26 mouse cellular contexts compared by ENCODE assay signal in the genomic region with DNA sequence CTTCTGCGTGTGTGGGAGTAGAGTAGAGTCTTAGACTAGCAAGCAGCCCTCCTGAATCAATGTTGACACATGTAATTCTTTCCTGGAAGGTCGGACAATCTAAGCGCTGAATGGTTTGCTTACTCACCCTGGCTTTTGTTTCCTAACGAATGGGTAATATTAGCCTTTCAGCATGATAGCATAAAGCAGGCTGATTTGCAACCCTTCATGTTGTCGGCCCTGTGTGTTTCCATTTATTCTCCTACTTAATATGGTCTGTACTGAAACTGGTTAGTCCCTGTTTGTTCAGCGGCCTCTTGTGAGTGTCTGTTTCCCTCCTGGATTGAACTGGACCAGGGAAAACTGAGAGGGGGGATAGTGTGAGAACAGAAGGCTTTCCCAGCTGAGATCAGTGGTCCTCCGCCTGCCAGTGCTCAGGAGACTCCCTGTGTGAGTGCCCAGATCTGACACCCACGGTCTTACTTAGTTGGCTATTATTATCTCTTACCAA.
DNase-seq lines count a peak whose midpoint lies in the region; ATAC-seq and TF ChIP-seq lines count a peak whose summit lies in the region.
"Had no signal": no experiment of that assay in that cellular context is flagged by ENCODE, and none has a peak within 500 bp of the region (broad histone marks: within the 10 kb centered on the region; RNA-seq: fewer than 3 reads in every experiment).

No protein-coding gene starts in this region.

- peak; percentile 21 for DNase-seq in kidney, postnatal 0 days (ENCODE audit: low spot score)
- no peak for DNase-seq in kidney, postnatal 14 days
- no peak for DNase-seq in midbrain, embryonic 14.5 days
- DNase-seq in midbrain, postnatal 0 days (ENCODE audit: low spot score) = no peak
- DNase-seq in forebrain, postnatal 0 days = no peak
- DNase-seq in layer of hippocampus, adult 9-10 months (ENCODE audit: low spot score) = no peak
- DNase-seq: adrenal gland, adult 8-10 months; cerebellum, adult 18-20 months; cerebellum, postnatal 14 days; gastrocnemius, adult 2 months; kidney, postnatal 4 days; layer of hippocampus, adult 9-11 months; liver, embryonic 13.5 days; spleen, adult 18-20 months; thymus, adult 2 months had no signal

- no peaks in the 10 kb centered on the region for H3K36me3 ChIP-seq in kidney, postnatal 0 days (ENCODE audit: insufficient read depth, low read length)
- H3K36me3 ChIP-seq in midbrain, embryonic 14.5 days (ENCODE audit: control insufficient read depth, insufficient read depth, low read length) = no peaks in the 10 kb centered on the region
- no peaks in the 10 kb centered on the region for H3K36me3 ChIP-seq in midbrain, postnatal 0 days (ENCODE audit: insufficient read depth, low read length)
- H3K36me3 ChIP-seq in forebrain, postnatal 0 days (ENCODE audit: insufficient read depth) = no peaks in the 10 kb centered on the region
- no peaks in the 10 kb centered on the region for H3K36me3 ChIP-seq in neural tube, embryonic 15.5 days
- H3K36me3 ChIP-seq: embryonic facial prominence, embryonic 13.5 days; G1E; hindbrain, embryonic 12.5 days; limb, embryonic 13.5 days; liver, embryonic 13.5 days; lung, embryonic 15.5 days had no signal

- no peaks in the 10 kb centered on the region for H3K4me1 ChIP-seq in kidney, postnatal 0 days (replicated peaks; ENCODE audit: insufficient read depth, low read length)
- H3K4me1 ChIP-seq in midbrain, embryonic 14.5 days (ENCODE audit: control insufficient read depth, insufficient read depth, low read length) = no peaks in the 10 kb centered on the region
- no peaks in the 10 kb centered on the region for H3K4me1 ChIP-seq in midbrain, postnatal 0 days (ENCODE audit: insufficient read depth, low read length)
- no peaks in the 10 kb centered on the region for H3K4me1 ChIP-seq in forebrain, postnatal 0 days (ENCODE audit: insufficient read depth)
- H3K4me1 ChIP-seq in neural tube, embryonic 15.5 days = no peaks in the 10 kb centered on the region
- H3K4me1 ChIP-seq: hindbrain, embryonic 12.5 days; limb, embryonic 13.5 days; liver, embryonic 13.5 days; lung, embryonic 15.5 days had no signal

- 35% methylated on average over 8 of the region's 8 CpGs for WGBS in kidney, postnatal 0 days
- 64% methylated on average over 8 of the region's 8 CpGs for WGBS in midbrain, embryonic 14.5 days
- 70% methylated on average over 8 of the region's 8 CpGs for WGBS in midbrain, postnatal 0 days
- WGBS in forebrain, postnatal 0 days = 30% methylated on average over 8 of the region's 8 CpGs
- 52% methylated on average over 8 of the region's 8 CpGs for WGBS in neural tube, embryonic 15.5 days

- H3K27me3 ChIP-seq in kidney, postnatal 0 days (ENCODE audit: insufficient read depth, low read length) = no peaks in the 10 kb centered on the region
- H3K27me3 ChIP-seq in midbrain, embryonic 14.5 days (ENCODE audit: control insufficient read depth, insufficient read depth, low read length) = no peaks in the 10 kb centered on the region
- H3K27me3 ChIP-seq in midbrain, postnatal 0 days (ENCODE audit: insufficient read depth, low read length) = no peaks in the 10 kb centered on the region
- H3K27me3 ChIP-seq in forebrain, postnatal 0 days (ENCODE audit: insufficient read depth, low read length) = no peaks in the 10 kb centered on the region
- H3K27me3 ChIP-seq in neural tube, embryonic 15.5 days (replicated peaks) = no peaks in the 10 kb centered on the region
- H3K27me3 ChIP-seq: CH12.LX; embryonic facial prominence, embryonic 13.5 days; hindbrain, embryonic 12.5 days; limb, embryonic 13.5 days; liver, embryonic 13.5 days; lung, embryonic 15.5 days had no signal

- H3K9me3 ChIP-seq in kidney, postnatal 0 days (replicated peaks; ENCODE audit: low read length) = no peaks in the 10 kb centered on the region
- no peaks in the 10 kb centered on the region for H3K9me3 ChIP-seq in midbrain, embryonic 14.5 days (ENCODE audit: control insufficient read depth, low read length)
- H3K9me3 ChIP-seq in midbrain, postnatal 0 days (ENCODE audit: low read length) = no peaks in the 10 kb centered on the region
- H3K9me3 ChIP-seq in forebrain, postnatal 0 days (ENCODE audit: low read length) = no peaks in the 10 kb centered on the region
- H3K9me3 ChIP-seq in neural tube, embryonic 15.5 days (replicated peaks) = no peaks in the 10 kb centered on the region
- H3K9me3 ChIP-seq: embryonic facial prominence, embryonic 13.5 days; hindbrain, embryonic 12.5 days; limb, embryonic 13.5 days; liver, embryonic 13.5 days; lung, embryonic 15.5 days had no signal

- no peak overlapping the region for H3K4me2 ChIP-seq in kidney, postnatal 0 days (ENCODE audit: low read length)
- H3K4me2 ChIP-seq in midbrain, embryonic 14.5 days (ENCODE audit: low read length) = no peak overlapping the region
- no peak overlapping the region for H3K4me2 ChIP-seq in midbrain, postnatal 0 days (ENCODE audit: low read depth, low read length, poor library complexity, severe bottlenecking)
- H3K4me2 ChIP-seq in forebrain, postnatal 0 days (ENCODE audit: low read depth) = no peak overlapping the region
- H3K4me2 ChIP-seq in neural tube, embryonic 15.5 days = no peak overlapping the region
- H3K4me2 ChIP-seq: embryonic facial prominence, embryonic 13.5 days; hindbrain, embryonic 12.5 days; limb, embryonic 13.5 days; liver, embryonic 13.5 days; lung, embryonic 15.5 days had no signal

- no peak overlapping the region for H3K4me3 ChIP-seq in kidney, postnatal 0 days (replicated peaks; ENCODE audit: low read depth, low read length)
- H3K4me3 ChIP-seq in midbrain, embryonic 14.5 days (replicated peaks; ENCODE audit: low read depth, low read length) = no peak overlapping the region
- H3K4me3 ChIP-seq in midbrain, postnatal 0 days (ENCODE audit: low read depth, low read length) = no peak overlapping the region
- no peak overlapping the region for H3K4me3 ChIP-seq in forebrain, postnatal 0 days (ENCODE audit: low read depth, low read length)
- no peak overlapping the region for H3K4me3 ChIP-seq in neural tube, embryonic 15.5 days (replicated peaks)
- H3K4me3 ChIP-seq: embryonic facial prominence, embryonic 13.5 days; erythroblast, embryonic 14.5 days; gastrocnemius, adult 2 months; hindbrain, embryonic 12.5 days; limb, embryonic 13.5 days; liver, embryonic 13.5 days; lung, embryonic 15.5 days had no signal

- no peak overlapping the region for H3K9ac ChIP-seq in kidney, postnatal 0 days (ENCODE audit: low read depth, low read length)
- H3K9ac ChIP-seq in midbrain, embryonic 14.5 days (replicated peaks; ENCODE audit: low read length) = no peak overlapping the region
- H3K9ac ChIP-seq in midbrain, postnatal 0 days (replicated peaks; ENCODE audit: low read length, poor library complexity, severe bottlenecking) = no peak overlapping the region
- H3K9ac ChIP-seq in forebrain, postnatal 0 days = no peak overlapping the region
- H3K9ac ChIP-seq in neural tube, embryonic 15.5 days (replicated peaks) = no peak overlapping the region
- H3K9ac ChIP-seq: embryonic facial prominence, embryonic 13.5 days; hindbrain, embryonic 12.5 days; limb, embryonic 13.5 days; liver, embryonic 13.5 days; lung, embryonic 15.5 days had no signal

- TF ChIP-seq CTCF in kidney, postnatal 0 days (IDR thresholded peaks at IDR 0.05; ENCODE audit: low read depth) = no peak
- TF ChIP-seq CTCF in midbrain, postnatal 0 days (IDR thresholded peaks at IDR 0.05) = no peak
- no peak for TF ChIP-seq CTCF in forebrain, postnatal 0 days (IDR thresholded peaks at IDR 0.05; ENCODE audit: low read depth)

- no peak overlapping the region for H3K27ac ChIP-seq in kidney, postnatal 0 days
- 0 out of 2 replicates have a peak overlapping the region, but pooled peaks have one; percentile 2 for H3K27ac ChIP-seq in midbrain, embryonic 14.5 days (replicated peaks; ENCODE audit: low read depth, low read length)
- H3K27ac ChIP-seq in midbrain, postnatal 0 days (ENCODE audit: low read depth, low read length) = no peak overlapping the region
- H3K27ac ChIP-seq in forebrain, postnatal 0 days (ENCODE audit: low read depth, low read length) = no peak overlapping the region
- no peak overlapping the region for H3K27ac ChIP-seq in neural tube, embryonic 15.5 days (replicated peaks)
- H3K27ac ChIP-seq: embryonic facial prominence, embryonic 13.5 days; gastrocnemius, adult 2 months; hindbrain, embryonic 12.5 days; limb, embryonic 13.5 days; liver, embryonic 13.5 days; lung, embryonic 15.5 days had no signal

- no peak for ATAC-seq in kidney, postnatal 0 days (replicated peaks; ENCODE audit: low FRiP score, low read depth)
- ATAC-seq in midbrain, embryonic 14.5 days (ENCODE audit: low FRiP score, low TSS enrichment) = no peak
- ATAC-seq in midbrain, postnatal 0 days (ENCODE audit: low FRiP score) = no peak
- peak; percentile 16; the same call in 1 of the 2 replicates for ATAC-seq in forebrain, postnatal 0 days
- ATAC-seq in neural tube, embryonic 15.5 days (ENCODE audit: low FRiP score) = no peak
- ATAC-seq: activated CD4-positive, CD25-positive, alpha-beta regulatory T cell, adult 4 months; intestine, postnatal 0 days; midbrain, embryonic 16.5 days had no signal
